Mouse (Mus musculus): ENCODE results near the gene Sorl1.

GRCm38 (mm10) chr9:42080671-42081070 is 43.4 kb downstream of the Sorl1 start:
- TF ChIP-seq POLR2A (IDR thresholded peaks at IDR 0.05; ENCODE audit: low read depth, low read length), result no peak
- no peak for TF ChIP-seq CTCF (IDR thresholded peaks at IDR 0.05; ENCODE audit: extremely low read depth, insufficient read depth, insufficient read length, insufficient replicate concordance)

Measured in spleen, adult 2 months (tissue).